ENCODE assay signal across 8 mouse cellular contexts in the genomic region with DNA sequence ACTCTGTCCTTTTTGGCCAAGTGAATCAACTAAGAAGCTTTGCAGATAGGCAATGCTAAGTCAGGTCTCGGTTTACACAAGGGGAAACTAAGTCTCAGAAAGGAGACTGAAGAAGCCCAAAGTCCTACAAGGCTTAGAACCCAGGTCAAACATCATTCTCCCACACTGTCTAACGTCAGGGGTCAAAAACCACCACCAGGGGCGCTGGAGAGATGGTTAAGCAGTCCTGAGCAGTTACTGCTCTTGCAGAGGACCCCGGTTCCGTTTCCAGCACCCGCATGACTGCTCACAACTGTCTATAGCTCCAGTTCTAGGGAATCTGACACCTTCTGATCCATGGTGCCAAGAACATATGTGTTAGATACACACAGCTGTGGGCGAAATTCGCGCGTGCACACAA. TPM values are rescaled to one million over a fixed set of nuclear protein-coding genes. Genes with fewer than 3 reads are reported as not detected.
DNase-seq lines count a peak whose midpoint lies in the region; ATAC-seq and TF ChIP-seq lines count a peak whose summit lies in the region.

No protein-coding gene starts in this region.

- no peaks in the 10 kb centered on the region for H3K36me3 ChIP-seq in forebrain, postnatal 0 days (ENCODE audit: insufficient read depth)
- no peaks in the 10 kb centered on the region for H3K36me3 ChIP-seq in forebrain, embryonic 16.5 days (ENCODE audit: control insufficient read depth, insufficient read depth)
- H3K36me3 ChIP-seq in forebrain, embryonic 13.5 days (ENCODE audit: poor library complexity, severe bottlenecking): no peaks in the 10 kb centered on the region

- H3K4me2 ChIP-seq in forebrain, postnatal 0 days (ENCODE audit: low read depth): no peak overlapping the region
- no peak overlapping the region for H3K4me2 ChIP-seq in forebrain, embryonic 16.5 days (ENCODE audit: low read length)
- no peak overlapping the region for H3K4me2 ChIP-seq in forebrain, embryonic 13.5 days

- no peak for DNase-seq in forebrain, postnatal 0 days
- peak; percentile 72 for DNase-seq in 3T3-L1 (ENCODE audit: low read depth, low spot score)
- peak; percentile 62 for DNase-seq in adipocyte (ENCODE audit: low spot score)
- DNase-seq in forelimb bud, embryonic 11.5 days (ENCODE audit: low read depth, low spot score): peak; percentile 52
- DNase-seq in lung, postnatal 14 days: peak; percentile 68
- peak; percentile 57 for DNase-seq in thymus, postnatal 14 days

- no peak for ATAC-seq in forebrain, postnatal 0 days
- ATAC-seq in forebrain, embryonic 16.5 days: no peak
- ATAC-seq in forebrain, embryonic 13.5 days: no peak

- 68% methylated on average over 10 of the region's 10 CpGs for whole genome bisulfite sequencing in forebrain, postnatal 0 days
- 66% methylated on average over 10 of the region's 10 CpGs for WGBS in forebrain, embryonic 16.5 days
- WGBS in forebrain, embryonic 13.5 days: 66% methylated on average over 10 of the region's 10 CpGs

- H3K9me3 ChIP-seq in forebrain, postnatal 0 days (ENCODE audit: low read length): no peaks in the 10 kb centered on the region
- H3K9me3 ChIP-seq in forebrain, embryonic 16.5 days (ENCODE audit: control insufficient read depth, low read length): no peaks in the 10 kb centered on the region
- no peaks in the 10 kb centered on the region for H3K9me3 ChIP-seq in forebrain, embryonic 13.5 days (replicated peaks)

- no peaks in the 10 kb centered on the region; the same call in 1 of the 2 replicates for H3K27me3 ChIP-seq in forebrain, postnatal 0 days (ENCODE audit: insufficient read depth, low read length)
- H3K27me3 ChIP-seq in forebrain, embryonic 16.5 days (replicated peaks; ENCODE audit: control insufficient read depth, insufficient read depth, low read length): peaks cover 8% of the 10 kb centered on the region; the same call in 1 of the 2 replicates
- H3K27me3 ChIP-seq in forebrain, embryonic 13.5 days: peaks cover 29% of the 10 kb centered on the region

- peak; percentile 55 for TF ChIP-seq CTCF in forebrain, postnatal 0 days (IDR thresholded peaks at IDR 0.05; ENCODE audit: low read depth)

- H3K27ac ChIP-seq in forebrain, postnatal 0 days (ENCODE audit: low read depth, low read length): no peak overlapping the region
- H3K27ac ChIP-seq in forebrain, embryonic 16.5 days (ENCODE audit: low read length): no peak overlapping the region
- H3K27ac ChIP-seq in forebrain, embryonic 13.5 days: no peak overlapping the region

- H3K4me1 ChIP-seq in forebrain, postnatal 0 days (ENCODE audit: insufficient read depth): peaks cover 19% of the 10 kb centered on the region
- peaks cover 21% of the 10 kb centered on the region for H3K4me1 ChIP-seq in forebrain, embryonic 16.5 days (replicated peaks; ENCODE audit: control insufficient read depth, insufficient read depth, low read length)
- peaks cover 27% of the 10 kb centered on the region for H3K4me1 ChIP-seq in forebrain, embryonic 13.5 days

- no peak overlapping the region for H3K4me3 ChIP-seq in forebrain, postnatal 0 days (ENCODE audit: low read depth, low read length)
- H3K4me3 ChIP-seq in forebrain, embryonic 16.5 days (replicated peaks; ENCODE audit: low read length): no peak overlapping the region
- H3K4me3 ChIP-seq in forebrain, embryonic 13.5 days: no peak overlapping the region

- H3K9ac ChIP-seq in forebrain, postnatal 0 days: no peak overlapping the region
- H3K9ac ChIP-seq in forebrain, embryonic 16.5 days (replicated peaks; ENCODE audit: low read depth, low read length): no peak overlapping the region
- no peak overlapping the region for H3K9ac ChIP-seq in forebrain, embryonic 13.5 days

RNA-seq across cellular contexts. Expression of a gene that starts 0.7 kb away (rescaled TPM):
- total RNA-seq in forebrain, postnatal 0 days (2014; rRNA removed): 2.6 and 3.2 TPM in 2 replicates
- polyA plus RNA-seq in forebrain, postnatal 0 days (2015; fragmentation: Nextera tagmentation; extraction: Ambion mirVana): 0.70 and 1.2 TPM in 2 replicates
- 0.48 and 1.9 TPM in 2 replicates for polyA plus RNA-seq in forebrain, embryonic 16.5 days (2015; fragmentation: Nextera tagmentation; extraction: Ambion mirVana)
- 0.23 and 0.59 TPM in 2 replicates for polyA plus RNA-seq in forebrain, embryonic 13.5 days (2015; fragmentation: Nextera tagmentation; extraction: Ambion mirVana)

RNA-seq across cellular contexts. Expression of a gene that starts 51.1 kb away (rescaled TPM):
- total RNA-seq in forebrain, postnatal 0 days (2014; rRNA removed): 13.3 and 14.9 TPM in 2 replicates
- 14.7 and 15.1 TPM in 2 replicates for polyA plus RNA-seq in forebrain, postnatal 0 days (2015; fragmentation: Nextera tagmentation; extraction: Ambion mirVana)
- 14.9 and 18.4 TPM in 2 replicates for polyA plus RNA-seq in forebrain, embryonic 16.5 days (2015; fragmentation: Nextera tagmentation; extraction: Ambion mirVana)
- polyA plus RNA-seq in forebrain, embryonic 13.5 days (2015; fragmentation: Nextera tagmentation; extraction: Ambion mirVana): 14.3 and 17.0 TPM in 2 replicates

RNA-seq across cellular contexts. Expression of a gene that starts 51.1 kb away (rescaled TPM):
- 3.4 and 5.0 TPM in 2 replicates for total RNA-seq in forebrain, postnatal 0 days (2014; rRNA removed)
- 0.31 and 0.48 TPM in 2 replicates for polyA plus RNA-seq in forebrain, postnatal 0 days (2015; fragmentation: Nextera tagmentation; extraction: Ambion mirVana)
- polyA plus RNA-seq in forebrain, embryonic 16.5 days (2015; fragmentation: Nextera tagmentation; extraction: Ambion mirVana): 2.5 and 3.3 TPM in 2 replicates
- 3.4 and 3.9 TPM in 2 replicates for polyA plus RNA-seq in forebrain, embryonic 13.5 days (2015; fragmentation: Nextera tagmentation; extraction: Ambion mirVana)
